Mouse (Mus musculus): ENCODE data around the gene Dnajb1.
"Not testable (repeated sequence)": the region's sequence is repeated elsewhere in the genome, so short reads cannot be mapped to it uniquely, and the experiment has no call there.

Gene Dnajb1

DNA sequence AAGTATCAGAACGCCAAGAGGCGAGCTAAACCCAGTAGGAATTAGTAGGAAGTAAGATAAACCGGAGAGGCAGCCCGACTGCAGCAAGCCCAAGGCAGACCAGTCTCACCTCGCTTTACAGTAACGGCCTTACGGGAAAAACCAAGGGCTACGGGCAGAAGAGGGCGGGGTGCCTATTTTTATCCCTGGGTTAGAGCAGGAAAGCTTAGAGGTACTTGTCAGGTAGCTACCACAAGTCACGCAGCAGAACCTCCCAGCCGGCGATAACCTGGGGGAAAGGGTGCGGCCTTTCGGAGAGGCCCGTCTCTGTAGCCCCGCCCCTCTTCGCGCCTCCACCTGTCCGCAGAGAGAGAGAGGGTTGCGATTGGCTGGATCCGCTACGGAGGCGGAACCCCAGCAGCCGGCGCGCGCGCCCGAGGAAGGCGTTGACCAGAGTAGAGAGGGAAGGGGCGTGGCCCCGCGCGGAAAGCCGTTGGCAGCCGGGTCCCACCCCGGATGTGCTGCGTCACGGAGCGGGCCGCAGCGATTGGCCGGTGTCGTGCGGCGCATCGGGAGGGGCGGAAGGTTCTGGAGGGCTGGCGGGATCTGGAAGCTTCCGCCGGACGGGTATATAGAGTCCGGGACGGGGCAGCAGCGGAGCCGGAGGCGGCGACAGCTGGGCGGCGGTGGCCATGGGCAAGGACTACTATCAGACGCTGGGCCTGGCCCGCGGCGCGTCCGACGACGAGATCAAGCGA lies at the start of gene Dnajb1, which contains the start of gene Tecr:
Dnajb1 (plus strand) TSS at position 533 of the 737 bp plus-strand sequence.
Tecr (minus strand) TSS at position 311 of the 737 bp plus-strand sequence.
- peak; percentile 98 for DNase-seq (ENCODE audit: low read depth, low spot score)

GRCm38 (mm10) chr8:83562669-83563068 lies 45.3 kb upstream of the Dnajb1 start:
- DNase-seq (ENCODE audit: low read depth, low spot score): no peak

DNA sequence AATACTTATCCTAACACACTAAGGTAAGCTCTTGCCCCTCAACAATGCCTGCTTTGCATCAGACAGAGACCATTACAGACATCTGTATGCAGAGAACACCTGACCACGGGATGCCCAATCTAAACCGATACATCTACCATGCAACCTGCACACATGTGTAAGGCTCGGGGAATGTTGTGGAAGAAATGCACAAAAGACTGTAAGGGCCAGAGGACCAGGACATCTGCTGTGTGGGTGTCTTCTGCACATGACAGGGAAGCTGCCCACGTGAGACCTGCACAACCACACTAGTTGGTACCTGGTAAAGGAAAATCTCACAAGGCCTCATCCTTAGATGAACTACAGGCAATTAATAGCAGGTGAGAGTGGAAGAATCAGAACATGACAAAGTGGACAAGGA lies 44.7 kb upstream of the Dnajb1 start:
- DNase-seq (ENCODE audit: low read depth, low spot score): no peak

GRCm38 (mm10) chr8:83565731-83566375 lies 42.1 kb upstream of the Dnajb1 start:
- DNase-seq (ENCODE audit: low read depth, low spot score): no peak

- DNase-seq (ENCODE audit: low read depth, low spot score): peak; percentile 79
These were observed 41.3 kb upstream of the Dnajb1 start, which contains the start of gene Ndufb7 for GRCm38 (mm10) chr8:83566469-83567395. Gene Ndufb7 (plus strand): TSS chr8:83566671.

DNA sequence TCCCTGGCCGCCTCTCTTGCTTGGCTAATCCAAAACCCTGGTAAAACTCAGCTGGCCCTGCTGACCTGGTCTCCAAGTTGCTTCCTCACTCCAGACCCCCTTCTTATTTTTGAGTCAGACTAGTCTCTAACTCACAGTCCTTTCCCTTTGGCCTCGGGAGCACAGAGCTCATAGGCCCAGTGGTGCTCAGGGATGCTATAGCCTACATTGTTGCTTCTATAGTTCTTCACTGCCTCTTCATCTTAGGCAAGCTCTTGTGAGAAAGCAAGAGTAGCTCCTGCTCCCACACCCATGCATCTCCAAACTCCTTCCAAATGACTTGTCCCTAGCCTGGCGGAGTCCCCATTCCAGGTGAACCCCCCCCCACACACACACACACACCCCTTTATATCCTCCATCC lies 40.3 kb upstream of the Dnajb1 start:
- no peak for DNase-seq (ENCODE audit: low read depth, low spot score)

DNA sequence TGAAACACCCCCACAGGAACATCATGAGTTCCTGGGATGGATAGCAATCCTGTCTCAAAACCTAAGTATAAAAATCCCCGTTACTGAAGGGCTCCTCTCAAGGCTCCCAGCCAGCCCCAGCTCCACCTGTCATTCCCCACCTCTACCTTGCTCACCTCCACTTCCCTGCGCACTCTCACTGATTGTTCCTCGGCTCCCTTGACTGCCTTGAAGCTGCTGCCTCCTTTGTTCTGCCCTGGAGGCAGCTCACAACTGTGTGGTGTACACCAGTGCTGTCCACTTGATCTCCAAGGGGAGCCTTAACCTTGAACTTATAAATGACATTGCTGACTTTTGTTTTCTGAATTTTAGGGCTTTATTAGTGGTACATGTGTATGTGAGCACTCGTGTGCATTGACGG lies 39.9 kb upstream of the Dnajb1 start:
- DNase-seq (ENCODE audit: low read depth, low spot score): no peak

DNA sequence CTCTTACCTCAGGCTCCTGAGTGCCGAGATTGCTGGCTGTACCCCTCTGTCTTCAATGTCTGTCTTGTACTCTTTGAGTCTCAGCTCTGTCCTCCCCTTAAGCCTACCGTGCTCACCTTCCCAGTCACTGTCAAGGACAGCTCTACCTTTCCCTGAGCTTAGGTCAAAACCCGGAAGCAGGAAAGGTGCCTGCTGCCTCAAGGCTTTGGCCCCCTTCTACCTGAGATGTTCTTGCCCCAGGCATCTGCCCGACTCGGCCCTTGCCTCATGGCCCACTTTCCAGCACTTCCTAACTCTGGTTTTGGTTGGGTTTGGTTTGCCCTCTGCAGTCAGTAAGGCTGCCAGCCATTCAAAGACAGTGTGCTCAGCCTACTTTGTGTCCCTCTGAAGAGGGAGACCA lies 39.2 kb upstream of the Dnajb1 start:
- DNase-seq (ENCODE audit: low read depth, low spot score): no peak

- DNase-seq (ENCODE audit: low read depth, low spot score): no peak
These were observed 38.8 kb upstream of the Dnajb1 start for GRCm38 (mm10) chr8:83569165-83569564.

DNA sequence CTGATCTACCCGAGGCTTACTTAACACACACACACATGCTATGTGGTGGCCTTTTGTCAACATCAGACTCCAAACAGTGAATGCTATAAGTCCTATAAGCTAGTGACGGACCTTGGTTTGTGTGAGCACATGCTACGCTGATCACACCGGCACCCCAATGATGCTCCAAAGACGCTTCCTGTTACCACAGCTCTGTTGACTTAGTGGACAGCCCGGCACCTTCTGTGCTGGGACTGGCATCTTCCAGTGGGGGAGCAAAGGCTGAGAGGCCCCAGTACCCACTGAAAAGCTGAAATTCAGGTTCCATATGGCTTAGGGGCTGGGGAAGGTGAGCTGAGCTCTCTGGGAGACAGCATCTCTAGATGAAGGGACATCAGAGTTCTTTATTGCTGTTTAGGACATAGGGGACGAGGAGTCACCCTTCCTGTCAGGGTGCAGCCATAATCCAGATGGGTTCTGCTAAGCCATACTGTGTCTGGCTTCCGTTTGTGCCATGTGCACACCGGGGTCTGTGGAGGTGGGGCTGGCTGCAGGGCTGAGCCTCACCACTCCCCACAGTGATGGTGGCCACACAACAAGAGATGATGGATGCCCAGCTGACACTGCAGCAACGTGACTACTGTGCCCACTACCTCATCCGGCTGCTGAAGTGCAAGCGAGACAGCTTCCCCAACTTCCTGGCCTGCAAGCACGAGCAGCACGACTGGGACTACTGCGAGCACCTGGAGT lies 37.6 kb upstream of the Dnajb1 start:
- DNase-seq (ENCODE audit: low read depth, low spot score): no peak

DNA sequence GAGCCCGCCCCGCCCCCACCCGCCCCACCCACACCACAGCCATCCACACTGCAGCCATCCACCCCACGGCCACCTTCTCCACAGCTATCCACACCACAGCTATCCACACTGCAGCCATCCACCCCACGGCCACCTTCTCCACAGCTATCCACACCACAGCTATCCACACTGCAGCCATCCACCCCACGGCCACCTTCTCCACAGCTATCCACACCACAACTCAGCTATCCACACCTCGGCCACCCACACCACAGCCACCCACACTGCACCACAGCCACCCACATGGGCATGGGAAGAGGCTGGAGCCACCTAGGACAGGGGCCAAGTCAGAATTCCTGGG lies 37.0 kb upstream of the Dnajb1 start:
- DNase-seq (ENCODE audit: low read depth, low spot score): not testable (repeated sequence)

- no peak for DNase-seq (ENCODE audit: low read depth, low spot score)
These were observed 36.2 kb upstream of the Dnajb1 start for GRCm38 (mm10) chr8:83571791-83572190.

GRCm38 (mm10) chr8:83572246-83572812 lies 35.7 kb upstream of the Dnajb1 start:
- DNase-seq (ENCODE audit: low read depth, low spot score): no peak

DNA sequence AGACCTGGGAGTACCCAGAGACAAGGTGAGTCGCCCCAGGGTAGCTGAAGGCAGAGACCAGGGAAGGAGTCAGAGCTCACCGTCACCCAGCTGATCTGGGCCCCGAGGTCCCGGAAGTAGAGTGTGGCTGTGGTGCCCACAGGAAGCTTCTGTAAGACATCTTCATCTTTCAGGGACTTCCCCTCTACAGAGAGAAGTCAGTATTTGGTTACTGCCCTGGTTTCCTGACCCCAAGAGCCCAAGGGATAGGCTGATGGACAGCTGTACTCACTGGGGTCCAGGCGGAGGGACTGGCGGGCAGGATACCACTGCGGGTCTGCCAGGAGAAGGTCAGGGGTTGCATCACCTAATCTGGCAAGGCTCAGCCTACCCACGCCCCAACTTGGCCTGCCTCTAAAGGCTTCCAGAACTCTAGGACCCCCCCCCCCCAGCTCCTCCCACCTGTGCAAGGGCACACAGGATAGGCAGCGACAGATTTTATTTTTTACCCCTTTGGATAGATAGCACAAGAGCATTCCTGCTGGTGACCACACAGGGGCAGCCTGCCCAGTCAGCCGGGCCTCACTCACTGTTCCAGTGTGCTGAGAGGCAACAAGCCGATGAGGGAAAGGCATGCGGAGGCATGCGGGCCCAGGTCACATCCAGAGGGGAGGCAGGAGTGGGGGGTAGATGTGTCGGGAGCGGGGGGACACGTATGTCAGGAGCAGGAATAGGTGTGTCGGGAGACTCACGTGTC lies 34.7 kb upstream of the Dnajb1 start:
- DNase-seq (ENCODE audit: low read depth, low spot score): no peak

DNA sequence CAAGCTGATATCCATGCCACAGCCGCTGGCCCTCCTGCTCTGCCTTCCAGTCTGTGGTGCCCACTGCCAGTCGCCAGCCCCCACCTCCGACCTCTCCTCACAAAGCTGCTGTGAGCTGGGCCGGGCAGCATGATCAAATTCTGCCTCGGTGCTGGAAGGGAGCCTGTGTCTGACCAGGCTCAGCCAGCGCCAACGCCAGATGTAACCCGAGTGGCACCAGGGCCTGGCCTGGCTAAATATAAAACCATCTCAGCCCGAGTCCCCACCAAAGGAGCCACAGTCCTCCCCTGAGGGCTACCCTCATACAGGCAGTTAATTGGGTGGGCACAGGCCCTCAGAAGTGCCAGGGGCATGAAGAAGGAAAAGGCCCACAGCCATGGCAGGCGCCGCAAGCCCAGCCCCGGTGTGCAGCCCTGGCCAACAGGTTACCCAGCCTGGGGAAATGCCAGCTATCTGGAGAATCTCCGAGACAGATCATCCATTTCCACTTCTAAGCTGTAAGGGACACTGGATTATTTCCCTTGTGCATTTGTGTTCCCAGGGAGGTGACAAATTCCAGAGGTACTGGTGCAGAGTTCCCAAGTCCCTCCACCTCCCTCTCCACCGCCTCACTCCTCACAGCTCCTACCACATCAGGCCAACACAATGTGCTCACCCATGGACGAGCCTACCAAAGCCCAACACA lies 33.2 kb upstream of the Dnajb1 start:
- DNase-seq (ENCODE audit: low read depth, low spot score): no peak

DNA sequence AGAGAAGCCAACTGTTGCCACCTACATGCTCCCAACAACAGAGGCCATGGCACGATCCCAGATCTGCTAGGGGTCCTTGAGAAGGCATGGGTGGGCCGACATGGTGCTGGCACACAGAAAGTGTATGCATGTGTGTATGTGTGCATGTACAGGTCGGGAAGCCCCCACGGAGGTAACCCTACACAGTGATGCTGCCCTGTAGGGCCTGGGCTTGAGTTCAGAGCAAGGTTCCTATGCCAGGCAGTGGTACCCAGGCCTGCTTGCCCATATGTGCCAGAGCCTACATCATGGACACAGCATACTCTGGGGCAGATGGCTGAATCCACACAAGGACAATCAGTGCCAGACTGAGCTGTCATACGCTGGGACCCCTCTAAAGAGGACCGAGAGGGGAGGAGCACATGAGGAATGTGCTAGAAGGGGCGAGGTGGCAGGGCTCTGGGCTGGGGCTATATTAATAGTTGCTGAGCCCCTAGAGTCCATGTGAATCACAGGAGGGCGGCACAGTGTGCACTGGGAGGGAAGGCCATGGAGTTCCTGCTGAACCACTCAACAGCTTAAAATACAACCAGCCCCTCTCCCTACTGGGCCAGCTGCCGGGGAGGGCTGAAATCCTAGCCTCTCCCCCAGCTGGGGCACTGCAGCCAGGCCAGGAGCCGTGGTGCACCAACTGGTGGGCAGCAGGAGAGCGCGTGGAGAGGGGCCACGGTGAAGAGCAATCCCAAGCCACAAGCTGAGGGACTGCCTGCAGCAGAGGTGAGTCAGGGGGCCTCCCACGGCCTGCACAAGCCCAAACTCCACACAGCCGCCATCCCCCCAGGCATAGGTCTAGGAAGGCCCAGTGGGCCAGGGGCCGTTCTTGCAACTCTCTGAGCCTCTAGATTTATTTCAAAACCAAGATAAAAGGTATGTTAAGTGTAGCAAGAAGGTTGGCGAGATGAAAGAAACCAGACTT lies 32.2 kb upstream of the Dnajb1 start:
- DNase-seq (ENCODE audit: low read depth, low spot score): no peak

GRCm38 (mm10) chr8:83576516-83576895 lies 31.5 kb upstream of the Dnajb1 start:
- DNase-seq (ENCODE audit: low read depth, low spot score): no peak

GRCm38 (mm10) chr8:83576921-83577320 lies 31.1 kb upstream of the Dnajb1 start:
- DNase-seq (ENCODE audit: low read depth, low spot score): no peak

DNA sequence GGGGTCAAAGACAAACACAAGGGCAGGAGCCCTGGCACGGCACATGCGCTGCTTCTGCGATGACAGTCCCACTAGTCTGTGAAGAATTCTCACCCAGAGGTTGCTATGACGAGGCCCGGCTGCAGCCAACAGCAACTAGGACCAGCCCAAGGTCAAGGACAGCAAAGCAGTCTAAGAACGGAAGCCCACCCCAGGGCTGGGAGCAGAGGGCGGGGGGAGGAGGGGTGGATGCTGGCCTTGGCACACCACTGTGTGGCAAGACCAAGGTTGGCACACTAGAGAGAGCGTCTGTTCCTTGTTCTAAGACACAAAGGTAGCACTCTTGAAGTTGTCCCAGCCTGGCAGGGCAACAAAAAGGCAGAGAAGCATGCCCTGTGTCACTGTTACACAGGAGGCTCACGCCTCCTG lies 30.6 kb upstream of the Dnajb1 start:
- no peak for DNase-seq (ENCODE audit: low read depth, low spot score)

All from embryo, embryonic 11.5 days (tissue).